Mouse (Mus musculus) neural tube, embryonic 11.5 days (tissue): Measurements from ENCODE around the gene Stpg4. TPM values are rescaled to one million over a fixed set of nuclear protein-coding genes. Genes with fewer than 3 reads are reported as not detected.

ENCODE experiments used
- ATAC-seq: fragments of 200-750 bp; cut with Nextera tagmentation; 2 replicates; pipeline ENCODE4 v1.8.0; 2017; ENCODE audit warnings: moderate number of reproducible peaks, mild to moderate bottlenecking, moderate TSS enrichment, moderate library complexity; ENCODE audit not compliant: insufficient read depth, low FRiP score, low TSS enrichment
- DNase-seq: peaks from one replicate; pipeline ENCODE4 v3.0.0-alpha.2; 2015; ENCODE audit warnings: low spot score
- H3K27ac ChIP-seq: fragments of 300-500 bp; sonication (generic); 2 replicates; pipeline ENCODE4 v1.5.1; 2014; ENCODE audit warnings: low read depth, mild to moderate bottlenecking, low read length
- H3K27me3 ChIP-seq: fragments of 300-500 bp; sonication (generic); 2 replicates; pipeline ENCODE4 v1.6.1; 2014; ENCODE audit warnings: mild to moderate bottlenecking, low read length, mixed read lengths; ENCODE audit not compliant: control insufficient read depth, insufficient read depth
- H3K36me3 ChIP-seq: fragments of 300-500 bp; sonication (generic); 2 replicates; pipeline ENCODE4 v1.6.1; 2014; ENCODE audit warnings: mild to moderate bottlenecking, low read length, moderate library complexity, mixed read lengths; ENCODE audit not compliant: control insufficient read depth, insufficient read depth
- H3K4me1 ChIP-seq: fragments of 300-500 bp; sonication (generic); 2 replicates; pipeline ENCODE4 v1.6.1; 2014; ENCODE audit warnings: low read length, mixed read lengths; ENCODE audit not compliant: control insufficient read depth, insufficient read depth
- H3K4me2 ChIP-seq: fragments of 300-500 bp; sonication (generic); 2 replicates; pipeline ENCODE4 v1.6.1; 2014; ENCODE audit warnings: low read depth, mild to moderate bottlenecking, moderate library complexity
- H3K4me3 ChIP-seq: fragments of 300-500 bp; sonication (generic); 2 replicates; pipeline ENCODE4 v1.5.1; 2014; ENCODE audit warnings: low read depth, low read length
- H3K9ac ChIP-seq: fragments of 300-500 bp; sonication (generic); 2 replicates; pipeline ENCODE4 v1.6.1; 2014; ENCODE audit warnings: mild to moderate bottlenecking, low read length
- H3K9me3 ChIP-seq: fragments of 300-500 bp; sonication (generic); 2 replicates; pipeline ENCODE4 v1.6.1; 2016; ENCODE audit warnings: low read length; ENCODE audit not compliant: control insufficient read depth
- WGBS: fragments of 180-500 bp; shearing (Covaris S2); extraction: QIAGEN DNeasy Blood & Tissue Kit; methylation state at CpG from one replicate; pipeline ENCODE4 v1.1.7; 2014; 5-methylcytosine and 5-hydroxymethylcytosine counted together
- polyA plus RNA-seq: library from polyadenylated mRNA; unstranded; fragments of >200 nt; fragmentation: Nextera tagmentation; extraction: Ambion mirVana; gene quantifications from 2 replicates; pipeline ENCODE4 v1.2.1, GENCODE M21; 2014

Stpg4 gene
- polyA plus RNA-seq, 1 experiment from 2014 or later, result not detected

DNA sequence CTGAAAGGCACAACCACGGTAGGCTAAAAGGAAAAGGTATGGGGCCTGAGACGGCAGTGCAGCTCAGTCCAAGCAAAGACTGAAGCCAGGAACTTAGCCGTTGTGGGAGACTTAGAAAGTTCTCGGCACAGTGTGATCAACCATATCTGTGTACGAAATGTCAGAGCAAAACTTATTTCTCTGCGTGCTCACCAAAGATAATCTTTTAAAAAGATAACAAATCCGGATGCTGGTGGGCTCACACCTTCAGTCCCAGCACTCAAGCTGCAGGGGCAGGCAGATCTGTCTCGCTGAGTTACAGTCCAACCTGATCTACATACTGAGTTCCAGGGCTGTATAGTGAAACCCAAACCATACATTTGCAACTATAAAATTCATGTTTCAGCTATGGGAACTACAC is 41.9 kb upstream of the Stpg4 start:
- no peak overlapping the region for H3K4me2 ChIP-seq
- DNase-seq (peak; percentile 2), ATAC-seq (no peak)
- peaks cover 7% of the 10 kb centered on the region; the same call in 1 of the 2 replicates for H3K4me1 ChIP-seq
- H3K4me3 ChIP-seq, result no peak overlapping the region
- no peak overlapping the region for H3K27ac ChIP-seq
- H3K9ac ChIP-seq, result no peak overlapping the region
- 89% methylated on average over 8 of the region's 8 CpGs for WGBS
- no peaks in the 10 kb centered on the region for H3K36me3 ChIP-seq
- H3K27me3 ChIP-seq, result no peaks in the 10 kb centered on the region
- H3K9me3 ChIP-seq, result no peaks in the 10 kb centered on the region

DNA sequence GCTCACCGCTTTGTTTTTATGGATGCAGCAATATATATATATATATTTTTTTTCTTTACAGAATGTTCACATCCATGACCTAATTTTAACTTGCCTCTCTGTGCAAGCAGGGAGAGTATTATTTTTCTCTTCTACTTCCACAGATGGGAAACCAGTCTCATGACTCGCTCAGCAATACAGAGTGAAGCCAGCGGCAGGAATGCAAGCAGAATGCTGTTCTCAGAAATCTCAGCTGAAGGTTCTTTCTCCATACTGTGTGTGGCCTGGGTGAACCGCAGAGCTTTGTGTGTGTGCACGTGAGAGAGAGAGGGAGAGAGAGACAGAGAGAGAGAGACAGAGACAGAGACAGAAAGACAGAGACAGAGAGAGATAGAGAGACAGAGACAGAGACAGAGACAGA is 41.1 kb upstream of the Stpg4 start:
- no peak overlapping the region for H3K4me2 ChIP-seq
- no peak for ATAC-seq

DNA sequence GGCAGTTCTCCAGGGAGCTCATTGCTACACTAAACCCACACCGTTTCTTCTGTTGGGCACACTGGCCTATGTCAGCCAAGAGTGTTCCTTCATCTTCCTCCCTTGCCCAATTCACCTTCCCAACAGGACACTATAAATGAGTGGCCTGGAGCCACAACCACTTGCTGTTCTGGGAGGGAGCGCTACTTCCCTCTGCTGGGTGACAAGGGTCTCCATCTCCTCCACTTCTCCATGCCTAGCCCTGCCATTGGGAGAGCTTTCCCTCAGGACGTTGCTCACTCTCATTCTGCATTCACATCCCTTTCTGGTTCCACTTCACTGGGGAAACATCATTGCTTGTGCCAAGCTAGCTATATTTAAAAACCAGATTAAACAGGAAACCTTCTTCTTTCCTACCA is 34.0 kb upstream of the Stpg4 start:
- no peak overlapping the region for H3K9ac ChIP-seq
- no peak overlapping the region for H3K27ac ChIP-seq

More for the DNA sequence above, 41.1 kb upstream of the Stpg4 start:
- Histone ChIP-seq H3K27ac (no peak overlapping the region), H3K27me3 (no peaks in the 10 kb centered on the region), H3K4me3 (no peak overlapping the region), H3K4me1 (peaks cover 3% of the 10 kb centered on the region; the same call in 1 of the 2 replicates), H3K36me3 (no peaks in the 10 kb centered on the region), H3K9me3 (no peaks in the 10 kb centered on the region), H3K9ac (no peak overlapping the region)
- WGBS, result 84% methylated on average over 5 of the region's 5 CpGs
- DNase-seq, result peak; percentile 1

DNA sequence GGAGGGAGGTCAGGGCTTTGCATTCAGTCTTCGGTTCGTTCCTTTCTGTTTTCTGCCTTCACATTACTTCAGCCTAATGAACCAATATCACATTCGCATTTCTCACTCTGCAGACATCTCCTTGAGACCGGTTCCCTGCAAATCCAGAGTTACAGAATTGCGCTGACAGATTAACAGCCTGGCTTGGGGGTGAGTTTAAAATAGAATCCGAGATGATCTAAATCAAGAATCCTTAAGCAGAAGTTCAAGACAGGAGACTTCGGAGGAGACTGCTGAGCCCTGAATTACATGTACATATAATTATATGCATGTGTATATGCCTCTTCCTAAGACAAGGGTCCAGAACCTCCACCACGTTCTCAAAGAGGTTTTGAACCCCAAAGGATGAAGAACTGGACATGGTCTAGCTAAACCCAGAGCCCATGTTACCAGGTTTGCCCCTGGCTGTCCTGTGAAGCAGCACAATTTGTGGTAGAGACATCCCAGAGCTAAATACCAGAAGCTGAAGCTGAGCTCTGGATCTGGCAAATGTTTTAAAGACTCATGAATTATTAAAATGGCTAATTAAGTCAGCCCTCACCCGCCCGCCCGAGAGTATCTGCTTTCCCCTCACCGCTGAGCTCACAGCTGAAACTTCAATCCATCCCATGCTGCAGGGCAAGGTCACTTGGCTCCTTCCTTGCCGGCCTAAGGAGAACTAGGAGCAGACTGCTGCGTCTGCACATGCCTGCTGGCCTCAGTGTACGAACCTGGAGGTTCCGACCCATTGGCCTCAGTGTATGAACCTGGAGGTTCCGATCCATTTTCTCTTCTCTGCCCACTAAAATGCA is 33.3 kb upstream of the Stpg4 start:
- Histone ChIP-seq H3K27ac (no peak overlapping the region), H3K27me3 (no peaks in the 10 kb centered on the region), H3K4me1 (peaks cover 30% of the 10 kb centered on the region), H3K4me2 (peak overlapping the region; percentile 24), H3K9ac (peak overlapping the region; percentile 35), H3K4me3 (no peak overlapping the region), H3K9me3 (no peaks in the 10 kb centered on the region), H3K36me3 (no peaks in the 10 kb centered on the region)
- ATAC-seq (peak; percentile 40; the same call in 1 of the 2 replicates), DNase-seq (peak; percentile 34)
- WGBS, result 27% methylated on average over 17 of the region's 17 CpGs

More for the DNA sequence above, 34.0 kb upstream of the Stpg4 start:
- Histone ChIP-seq H3K9me3 (no peaks in the 10 kb centered on the region), H3K4me2 (no peak overlapping the region), H3K36me3 (no peaks in the 10 kb centered on the region), H3K4me1 (peaks cover 30% of the 10 kb centered on the region), H3K4me3 (no peak overlapping the region), H3K27me3 (no peaks in the 10 kb centered on the region)
- 39% methylated on average over 3 of the region's 3 CpGs for WGBS
- DNase-seq (peak; percentile 16), ATAC-seq (no peak)

DNA sequence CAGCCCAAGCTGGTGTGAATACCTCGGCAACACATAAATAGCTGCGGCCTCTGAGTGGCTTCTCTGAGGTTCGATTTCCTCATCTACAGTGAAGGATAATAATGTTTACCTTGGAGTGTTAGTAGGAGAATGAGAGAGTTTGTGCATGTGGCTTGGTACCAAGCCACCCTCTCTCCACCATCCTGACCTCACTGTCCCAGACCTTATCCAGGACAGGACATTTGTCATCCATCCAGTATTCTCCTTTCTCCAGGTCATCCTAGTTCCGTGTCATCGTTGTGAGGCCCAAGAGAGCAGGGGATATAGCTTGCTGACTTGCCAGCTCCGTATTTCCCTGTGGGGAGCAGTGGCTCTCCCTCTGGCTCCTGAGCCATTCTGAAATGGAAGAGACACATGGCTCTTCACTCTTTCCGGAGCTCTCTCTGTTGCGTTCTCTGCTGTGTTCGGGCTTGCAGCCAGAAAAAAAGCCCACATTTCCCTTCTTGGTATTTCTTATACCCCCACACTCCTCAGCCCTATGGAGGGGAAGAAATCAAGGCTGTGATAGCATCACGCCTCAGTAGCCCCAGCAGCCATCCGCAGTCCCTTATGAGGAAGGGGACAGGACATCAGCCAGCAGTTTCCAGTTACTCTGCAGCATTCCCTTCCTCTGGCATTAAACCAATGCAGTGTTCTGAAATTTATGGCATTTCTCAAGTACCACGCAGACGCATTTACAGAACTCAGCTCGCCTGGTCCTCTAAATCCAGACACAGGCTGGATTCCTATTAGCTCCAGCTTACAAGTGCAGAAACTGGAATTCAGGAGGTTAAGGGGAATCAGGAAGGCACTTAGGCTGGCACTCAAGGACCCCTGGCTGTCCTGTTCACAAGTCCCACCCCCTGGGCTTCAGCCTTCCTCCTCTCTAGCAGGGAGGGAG is 32.5 kb upstream of the Stpg4 start:
- Histone ChIP-seq H3K4me1 (peaks cover 30% of the 10 kb centered on the region), H3K36me3 (no peaks in the 10 kb centered on the region), H3K4me3 (no peak overlapping the region), H3K27ac (peak overlapping the region; percentile 37; the same call in 1 of the 2 replicates), H3K9ac (peak overlapping the region; percentile 35), H3K9me3 (no peaks in the 10 kb centered on the region), H3K27me3 (no peaks in the 10 kb centered on the region), H3K4me2 (peak overlapping the region; percentile 25)
- DNase-seq (peak; percentile 45), ATAC-seq (peak; percentile 36; the same call in 1 of the 2 replicates)
- WGBS, result 28% methylated on average over 14 of the region's 14 CpGs

DNA sequence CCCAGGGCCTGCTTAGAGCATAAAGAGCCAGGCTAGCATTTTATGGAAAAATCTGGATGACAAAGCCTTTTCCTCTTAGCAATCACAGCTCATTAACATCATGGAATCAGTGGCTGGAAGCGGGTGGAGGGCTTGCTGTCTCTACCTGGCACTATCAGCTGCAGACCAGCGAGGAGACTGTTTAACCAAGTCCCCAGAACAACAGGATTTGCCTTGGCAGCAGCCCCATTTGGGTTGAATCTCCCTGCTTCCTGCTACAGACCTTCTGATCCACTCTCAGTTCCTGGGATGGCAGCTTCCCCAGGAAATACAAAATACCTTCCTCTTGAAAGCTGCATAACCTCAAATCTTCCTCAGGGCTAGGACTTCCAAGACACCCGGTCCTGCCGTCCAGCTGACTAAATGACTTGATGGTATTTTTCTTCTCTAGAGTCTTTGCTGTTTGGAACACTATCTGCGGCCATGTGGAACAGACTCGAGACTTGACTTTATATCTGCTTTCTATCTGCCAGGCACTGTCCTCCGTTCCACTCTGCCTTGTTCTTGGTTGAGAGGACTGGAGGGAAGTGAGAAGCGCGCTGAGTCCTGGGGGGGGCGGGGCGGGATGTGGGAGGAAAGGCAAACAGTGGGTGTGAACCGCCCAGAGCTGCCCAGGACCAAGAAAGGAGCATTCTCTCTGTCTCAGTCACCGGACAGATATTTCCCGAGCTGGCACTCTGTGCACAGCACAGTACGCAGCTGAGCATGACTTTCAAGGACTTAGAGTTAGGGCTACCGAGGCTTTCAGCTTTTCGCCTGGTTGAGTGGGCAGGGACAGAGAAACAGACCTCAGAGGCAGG is 31.6 kb upstream of the Stpg4 start:
- H3K4me3 ChIP-seq, result no peak overlapping the region
- peak; percentile 22; the same call in 1 of the 2 replicates for ATAC-seq
- H3K9me3 ChIP-seq, result no peaks in the 10 kb centered on the region
- H3K4me1 ChIP-seq, result peaks cover 30% of the 10 kb centered on the region
- peak overlapping the region; percentile 25 for H3K4me2 ChIP-seq
- H3K36me3 ChIP-seq, result no peaks in the 10 kb centered on the region
- no peaks in the 10 kb centered on the region for H3K27me3 ChIP-seq
- WGBS, result 12% methylated on average over 15 of the region's 17 CpGs
- peak overlapping the region; percentile 49; the same call in 1 of the 2 replicates for H3K27ac ChIP-seq
- DNase-seq, result peak; percentile 50
- H3K9ac ChIP-seq, result peak overlapping the region; percentile 35; the same call in 1 of the 2 replicates

DNA sequence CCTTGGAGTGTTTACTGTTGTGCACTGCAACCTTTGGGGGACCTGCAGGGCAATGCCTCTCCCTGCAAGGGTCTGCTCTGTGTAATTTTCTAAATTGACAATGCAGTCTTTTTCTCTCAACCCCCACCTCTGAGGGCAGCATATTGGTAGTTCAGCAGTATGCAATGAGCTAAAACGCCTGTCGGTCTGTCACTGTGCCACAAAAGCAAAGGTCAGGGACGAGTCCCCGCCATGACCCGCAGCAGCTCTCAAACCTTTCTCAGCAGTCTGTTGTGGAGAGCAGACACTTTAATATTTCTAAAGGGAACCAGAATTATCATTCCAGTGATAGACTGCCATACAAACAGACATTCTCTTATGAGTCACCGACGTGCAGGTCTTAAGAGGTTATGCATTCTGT is 30.4 kb upstream of the Stpg4 start:
- DNase-seq (no peak), ATAC-seq (no peak)
- Histone ChIP-seq H3K4me3 (no peak overlapping the region), H3K4me2 (no peak overlapping the region), H3K27me3 (no peaks in the 10 kb centered on the region), H3K9me3 (no peaks in the 10 kb centered on the region), H3K36me3 (no peaks in the 10 kb centered on the region), H3K9ac (no peak overlapping the region), H3K27ac (peak overlapping the region; percentile 3; the same call in 1 of the 2 replicates), H3K4me1 (peaks cover 30% of the 10 kb centered on the region)
- WGBS, result 49% methylated on average over 7 of the region's 7 CpGs

DNA sequence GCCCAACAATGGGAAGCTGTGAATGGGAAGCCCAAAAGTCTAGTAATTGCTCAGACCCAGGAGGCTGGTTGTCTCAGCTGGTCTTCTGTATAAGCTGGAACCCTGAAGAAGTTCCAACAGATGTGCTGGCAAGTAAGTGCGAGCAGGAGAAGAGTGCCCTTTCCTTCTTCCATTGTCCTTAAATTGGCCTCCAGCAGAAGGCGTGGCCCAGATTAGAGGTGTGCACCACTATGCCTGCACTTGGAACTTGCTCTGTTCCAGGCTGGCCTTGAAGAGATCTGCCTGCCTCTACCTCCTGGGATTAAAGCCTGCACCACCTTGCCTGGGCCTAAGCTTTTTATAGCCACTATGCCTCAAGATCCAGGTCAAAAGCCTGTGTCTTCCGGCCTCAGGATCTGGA is 26.6 kb upstream of the Stpg4 start:
- H3K4me3 ChIP-seq, result no peak overlapping the region
- DNase-seq (no peak), ATAC-seq (no peak)
- 83% methylated on average over 3 of the region's 3 CpGs for WGBS
- H3K27ac ChIP-seq, result no peak overlapping the region
- H3K4me1 ChIP-seq, result peaks cover 9% of the 10 kb centered on the region
- no peaks in the 10 kb centered on the region for H3K9me3 ChIP-seq
- no peak overlapping the region for H3K4me2 ChIP-seq
- H3K9ac ChIP-seq, result no peak overlapping the region
- no peaks in the 10 kb centered on the region for H3K36me3 ChIP-seq
- H3K27me3 ChIP-seq, result no peaks in the 10 kb centered on the region
